ENCODE assay signal across 10 mouse cellular contexts in the genomic region with DNA sequence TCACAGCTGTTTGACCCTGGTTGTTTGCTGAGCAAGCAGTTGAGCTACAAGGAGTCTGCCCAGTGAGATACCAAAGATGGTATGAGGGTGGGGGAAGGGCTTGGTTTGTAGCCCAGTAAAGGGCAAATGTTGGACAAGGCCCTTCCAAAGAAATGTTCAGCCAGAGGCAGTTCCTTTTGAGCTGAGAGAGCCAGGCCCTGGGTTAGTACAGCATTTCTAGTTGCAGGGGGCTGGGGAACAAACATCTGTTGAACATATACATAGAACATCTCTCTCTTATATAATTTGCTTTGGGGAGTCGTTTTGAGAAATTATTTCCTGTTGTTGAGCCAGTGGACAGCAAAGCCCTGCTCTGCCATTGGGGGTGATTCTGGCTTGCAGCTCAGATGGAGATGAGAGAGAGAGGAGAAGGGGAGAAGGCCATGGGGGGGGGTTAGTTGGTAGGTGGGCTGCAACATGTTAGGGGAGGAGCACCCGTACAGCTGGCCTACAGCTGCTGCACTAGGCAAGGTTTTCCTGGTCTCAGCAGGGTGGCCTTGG. TPM values are rescaled to one million over a fixed set of nuclear protein-coding genes. Genes with fewer than 3 reads are reported as not detected.
DNase-seq lines count a peak whose midpoint lies in the region; ATAC-seq and TF ChIP-seq lines count a peak whose summit lies in the region.
"Had no signal": no experiment of that assay in that cellular context is flagged by ENCODE, and none has a peak within 500 bp of the region (broad histone marks: within the 10 kb centered on the region; RNA-seq: fewer than 3 reads in every experiment).

No protein-coding gene starts in this region.

- WGBS in lung, embryonic 16.5 days, result 32% methylated on average over 2 of the region's 2 CpGs
- WGBS in lung, adult 2 months, result 40% methylated on average over 2 of the region's 2 CpGs
- WGBS in kidney, adult 2 months, result 67% methylated on average over 2 of the region's 2 CpGs

- TF ChIP-seq POLR2A in lung, adult 2 months (IDR thresholded peaks at IDR 0.05; ENCODE audit: borderline replicate concordance, extremely low read depth, low read depth, low read length), result no peak
- TF ChIP-seq POLR2A in kidney, adult 2 months (IDR thresholded peaks at IDR 0.05; ENCODE audit: low read depth, low read length), result no peak

- peak; percentile 21 for DNase-seq in embryo, embryonic 11 days
- no peak for DNase-seq in embryo, embryonic 9.5 days (ENCODE audit: extremely low spot score)
- no peak for DNase-seq in lung, adult 2 months
- peak; percentile 59 for DNase-seq in kidney, adult 2 months
- peak; percentile 83 for DNase-seq in skeletal muscle tissue, adult 2 months (ENCODE audit: low read depth, low spot score)
- no peak for DNase-seq in urinary bladder, adult 18-20 months (ENCODE audit: low spot score in 2 of 2)
- no peak for DNase-seq in frontal cortex, postnatal 14 days (ENCODE audit: low spot score in 2 of 2)
- DNase-seq: cerebellum, adult 11-12 months; layer of hippocampus, postnatal 36 days had no signal

- no peaks in the 10 kb centered on the region for H3K36me3 ChIP-seq in lung, embryonic 16.5 days (ENCODE audit: control insufficient read depth, insufficient read depth, low read length)
- H3K36me3 ChIP-seq in kidney, adult 2 months (ENCODE audit: control insufficient read depth, insufficient read depth, low read length), result no peaks in the 10 kb centered on the region

- peak overlapping the region; percentile 91 for H3K27ac ChIP-seq in lung, embryonic 16.5 days (ENCODE audit: low read length)
- H3K27ac ChIP-seq in kidney, adult 2 months (ENCODE audit: insufficient read depth, low read depth, low read length), result no peak overlapping the region

- peaks cover 28% of the 10 kb centered on the region for H3K4me1 ChIP-seq in lung, embryonic 16.5 days (replicated peaks; ENCODE audit: control insufficient read depth, insufficient read depth, low read length)
- no peaks in the 10 kb centered on the region for H3K4me1 ChIP-seq in lung, adult 2 months (ENCODE audit: control insufficient read depth, insufficient read depth, low read length)
- 0 out of 2 replicates have a peak, but pooled peaks cover 4% of the 10 kb centered on the region for H3K4me1 ChIP-seq in kidney, adult 2 months (ENCODE audit: control insufficient read depth, insufficient read depth, low read length)

- H3K4me2 ChIP-seq in lung, embryonic 16.5 days (ENCODE audit: low read depth, low read length), result no peak overlapping the region

- no peak overlapping the region for H3K4me3 ChIP-seq in lung, embryonic 16.5 days (ENCODE audit: low read length)
- no peak overlapping the region for H3K4me3 ChIP-seq in lung, adult 2 months (replicated peaks; ENCODE audit: extremely low read depth, low read depth, low read length)
- no peak overlapping the region for H3K4me3 ChIP-seq in kidney, adult 2 months (ENCODE audit: insufficient read depth, low read depth, low read length)

- ATAC-seq in lung, embryonic 16.5 days (ENCODE audit: low read depth), result peak; percentile 80

- TF ChIP-seq CTCF in lung, adult 2 months (IDR thresholded peaks at IDR 0.05; ENCODE audit: insufficient read depth, low read length), result no peak
- TF ChIP-seq CTCF in kidney, adult 2 months (conservative IDR thresholded peaks at IDR 0.05; ENCODE audit: insufficient read depth, insufficient read length, low read depth, low read length), result no peak

- H3K27me3 ChIP-seq in lung, embryonic 16.5 days (ENCODE audit: control insufficient read depth, insufficient read depth, low read depth, low read length), result no peaks in the 10 kb centered on the region
- H3K27me3 ChIP-seq in kidney, adult 2 months (replicated peaks; ENCODE audit: control insufficient read depth, insufficient read depth, low read length), result no peaks in the 10 kb centered on the region

- H3K9ac ChIP-seq in lung, embryonic 16.5 days (ENCODE audit: low read length), result no peak overlapping the region

- H3K9me3 ChIP-seq in lung, embryonic 16.5 days (ENCODE audit: control insufficient read depth, low read length), result no peaks in the 10 kb centered on the region

RNA-seq across cellular contexts. Expression of a gene that starts 33.2 kb away (rescaled TPM):
- polyA plus RNA-seq in lung, embryonic 16.5 days (2015; fragmentation: Nextera tagmentation; extraction: Ambion mirVana), result 14.0 and 16.3 TPM in 2 replicates
- polyA plus RNA-seq in lung, adult 2 months (2012; rRNA removed), result 27.4 and 32.8 TPM in 2 replicates
- polyA plus RNA-seq in kidney, adult 2 months (2012; rRNA removed), result 4.5 and 7.0 TPM in 2 replicates

Comparison
In these comparisons a context has a peak if more than half of its experiments do, and no peak if none do; other contexts are left out.
1. DNase-seq: peak in embryo, embryonic 11 days (single experiment), kidney, adult 2 months (single experiment) and skeletal muscle tissue, adult 2 months (single experiment); none in embryo, embryonic 9.5 days (single experiment), lung, adult 2 months (single experiment), urinary bladder, adult 18-20 months (0 of 2) and frontal cortex, postnatal 14 days (0 of 2).